Mouse (Mus musculus): Measurements from ENCODE around the gene Ttc32. TPM values are rescaled to one million over a fixed set of nuclear protein-coding genes. Genes with fewer than 3 reads are reported as not detected.

The Ttc32 gene
- total and polyA plus RNA-seq, 3 experiments = 0.05 TPM; not detected in 2

DNA sequence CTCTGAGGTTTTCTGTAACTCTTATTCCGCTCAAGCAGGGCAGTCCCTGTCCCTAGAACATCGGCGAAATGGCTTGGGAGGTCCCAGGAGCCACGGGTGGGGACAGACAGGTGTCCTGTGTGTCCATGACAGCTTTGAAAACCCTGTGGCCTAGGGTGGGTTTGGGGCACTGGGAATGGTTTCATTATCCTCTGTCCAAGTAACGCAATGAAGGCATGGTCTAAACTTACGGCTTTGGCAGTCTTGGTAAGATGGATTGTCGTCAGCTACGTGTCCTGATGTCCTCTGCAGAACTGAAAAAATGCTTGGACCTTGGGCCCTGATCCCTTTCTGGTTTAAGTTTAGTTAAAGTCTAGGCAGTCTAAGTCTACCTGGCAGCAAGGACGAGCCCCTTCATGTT is 30.2 kb downstream of the Ttc32 start:
- DNase-seq (ENCODE audit: low spot score) = no peak
- H3K27me3 ChIP-seq (ENCODE audit: insufficient read depth, low read length) = no peaks in the 10 kb centered on the region

DNA sequence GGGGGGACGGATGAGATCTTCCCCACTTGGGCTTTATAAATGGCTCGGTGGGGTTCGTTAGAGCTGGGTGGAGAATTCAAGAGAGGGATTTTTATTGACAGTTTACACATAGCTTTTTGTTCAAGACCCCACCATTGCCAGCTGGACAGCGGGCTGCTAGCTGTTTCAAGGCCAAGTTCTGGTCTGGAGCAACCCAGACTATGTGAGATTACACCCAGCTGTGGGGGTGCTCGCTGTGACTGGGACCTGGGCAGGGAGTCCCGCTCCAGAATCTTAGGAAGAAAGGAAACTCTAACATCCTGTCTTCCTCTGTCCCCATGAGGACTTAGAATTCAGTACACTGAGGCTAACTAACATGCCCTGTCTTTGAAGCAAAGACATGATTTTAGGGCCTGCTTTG is 33.8 kb downstream of the Ttc32 start:
- no peak for TF ChIP-seq GATA1 (IDR thresholded peaks at IDR 0.05; ENCODE audit: borderline replicate concordance, low read length)
- TF ChIP-seq POLR2AphosphoS5 (IDR thresholded peaks at IDR 0.05; ENCODE audit: insufficient replicate concordance, low read depth, low read length) = no peak
- no peak for TF ChIP-seq CTCF (IDR thresholded peaks at IDR 0.05; ENCODE audit: low read depth, low read length)
- no peak for TF ChIP-seq GATA2 (IDR thresholded peaks at IDR 0.05; ENCODE audit: borderline replicate concordance, low read depth, low read length)
- TF ChIP-seq TAL1 (conservative IDR thresholded peaks at IDR 0.05; ENCODE audit: low read depth, low read length) = no peak
- no peaks in the 10 kb centered on the region for H3K9me3 ChIP-seq (replicated peaks)
- ATAC-seq (ENCODE audit: extremely low read depth, insufficient number of reproducible peaks, low FRiP score, poor library complexity, severe bottlenecking) = no peak
- H3K4me1 ChIP-seq (ENCODE audit: insufficient read depth, low read depth, low read length) = no peaks in the 10 kb centered on the region
- no peak for DNase-seq (ENCODE audit: low spot score)
- no peak overlapping the region for H3K4me3 ChIP-seq (ENCODE audit: low read depth, low read length)
- no peaks in the 10 kb centered on the region for H3K36me3 ChIP-seq (replicated peaks)
- no peaks in the 10 kb centered on the region for H3K27me3 ChIP-seq (ENCODE audit: insufficient read depth, low read length)

More for the DNA sequence above, 30.2 kb downstream of the Ttc32 start:
- no peak overlapping the region for H3K4me3 ChIP-seq (ENCODE audit: low read depth, low read length)
- ATAC-seq (ENCODE audit: extremely low read depth, insufficient number of reproducible peaks, low FRiP score, poor library complexity, severe bottlenecking) = no peak
- no peak for TF ChIP-seq CTCF (IDR thresholded peaks at IDR 0.05; ENCODE audit: low read depth, low read length)
- TF ChIP-seq GATA2 (IDR thresholded peaks at IDR 0.05; ENCODE audit: borderline replicate concordance, low read depth, low read length) = no peak
- TF ChIP-seq TAL1 (conservative IDR thresholded peaks at IDR 0.05; ENCODE audit: low read depth, low read length) = no peak
- no peak for TF ChIP-seq POLR2AphosphoS5 (IDR thresholded peaks at IDR 0.05; ENCODE audit: insufficient replicate concordance, low read depth, low read length)
- TF ChIP-seq GATA1 (IDR thresholded peaks at IDR 0.05; ENCODE audit: borderline replicate concordance, low read length) = no peak
- no peaks in the 10 kb centered on the region for H3K36me3 ChIP-seq (replicated peaks)
- no peaks in the 10 kb centered on the region for H3K4me1 ChIP-seq (ENCODE audit: insufficient read depth, low read depth, low read length)
- no peaks in the 10 kb centered on the region for H3K9me3 ChIP-seq (replicated peaks)

DNA sequence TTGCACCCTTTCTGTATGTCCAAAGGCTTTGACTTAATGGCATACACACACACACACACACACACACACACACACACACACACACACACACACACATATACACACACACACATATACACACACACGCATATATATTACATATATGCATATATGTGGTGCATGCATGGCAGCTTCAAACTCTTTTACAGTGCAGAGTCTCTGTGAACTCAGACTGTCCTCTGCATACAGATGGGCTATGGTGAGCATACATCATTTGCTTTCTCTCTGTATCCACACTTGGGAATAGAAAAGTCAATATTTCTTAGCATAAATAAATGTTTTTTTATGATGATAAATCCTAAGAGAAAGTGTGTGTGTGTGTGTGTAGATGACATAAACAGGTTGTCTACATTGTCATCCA is 41.3 kb downstream of the Ttc32 start:
- no peak for DNase-seq (ENCODE audit: low spot score)
- Histone ChIP-seq H3K4me3 (ENCODE audit: low read depth, low read length) (no peak overlapping the region), H3K4me1 (ENCODE audit: insufficient read depth, low read depth, low read length) (no peaks in the 10 kb centered on the region), H3K9me3 (replicated peaks) (no peaks in the 10 kb centered on the region), H3K36me3 (replicated peaks) (no peaks in the 10 kb centered on the region), H3K27me3 (ENCODE audit: insufficient read depth, low read length) (no peaks in the 10 kb centered on the region)
- no peak for ATAC-seq (ENCODE audit: extremely low read depth, insufficient number of reproducible peaks, low FRiP score, poor library complexity, severe bottlenecking)
- TF ChIP-seq POLR2AphosphoS5 (IDR thresholded peaks at IDR 0.05; ENCODE audit: insufficient replicate concordance, low read depth, low read length) = no peak
- no peak for TF ChIP-seq GATA1 (IDR thresholded peaks at IDR 0.05; ENCODE audit: borderline replicate concordance, low read length)
- no peak for TF ChIP-seq TAL1 (conservative IDR thresholded peaks at IDR 0.05; ENCODE audit: low read depth, low read length)
- no peak for TF ChIP-seq GATA2 (IDR thresholded peaks at IDR 0.05; ENCODE audit: borderline replicate concordance, low read depth, low read length)
- TF ChIP-seq CTCF (IDR thresholded peaks at IDR 0.05; ENCODE audit: low read depth, low read length) = no peak

DNA sequence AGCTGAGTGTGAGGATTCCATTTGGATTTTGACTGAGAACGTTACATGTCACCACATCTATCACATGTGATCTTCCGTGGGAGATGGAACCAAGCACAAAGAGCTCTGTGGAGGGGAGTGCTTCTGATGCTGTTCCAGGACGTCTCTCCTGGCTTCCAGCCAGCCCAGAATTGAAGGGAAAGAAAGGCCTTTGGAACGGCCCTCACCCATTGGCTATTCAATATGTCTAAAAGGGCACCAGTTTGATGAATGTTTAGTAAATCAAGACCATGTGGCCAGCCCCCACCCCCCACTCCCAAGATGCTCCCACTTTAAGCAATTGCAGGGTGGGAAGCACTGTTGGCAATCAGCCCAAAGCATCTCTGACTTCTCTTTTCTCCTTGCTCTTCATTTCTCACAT is 41.7 kb downstream of the Ttc32 start:
- Histone ChIP-seq H3K9me3 (replicated peaks) (no peaks in the 10 kb centered on the region), H3K4me3 (ENCODE audit: low read depth, low read length) (no peak overlapping the region), H3K27me3 (ENCODE audit: insufficient read depth, low read length) (no peaks in the 10 kb centered on the region), H3K4me1 (ENCODE audit: insufficient read depth, low read depth, low read length) (no peaks in the 10 kb centered on the region), H3K36me3 (replicated peaks) (no peaks in the 10 kb centered on the region)
- TF ChIP-seq GATA1 (IDR thresholded peaks at IDR 0.05; ENCODE audit: borderline replicate concordance, low read length) (no peak), CTCF (IDR thresholded peaks at IDR 0.05; ENCODE audit: low read depth, low read length) (no peak), TAL1 (conservative IDR thresholded peaks at IDR 0.05; ENCODE audit: low read depth, low read length) (no peak), GATA2 (IDR thresholded peaks at IDR 0.05; ENCODE audit: borderline replicate concordance, low read depth, low read length) (no peak), POLR2AphosphoS5 (IDR thresholded peaks at IDR 0.05; ENCODE audit: insufficient replicate concordance, low read depth, low read length) (no peak)
- ATAC-seq (ENCODE audit: extremely low read depth, insufficient number of reproducible peaks, low FRiP score, poor library complexity, severe bottlenecking) = no peak
- no peak for DNase-seq (ENCODE audit: low spot score)

DNA sequence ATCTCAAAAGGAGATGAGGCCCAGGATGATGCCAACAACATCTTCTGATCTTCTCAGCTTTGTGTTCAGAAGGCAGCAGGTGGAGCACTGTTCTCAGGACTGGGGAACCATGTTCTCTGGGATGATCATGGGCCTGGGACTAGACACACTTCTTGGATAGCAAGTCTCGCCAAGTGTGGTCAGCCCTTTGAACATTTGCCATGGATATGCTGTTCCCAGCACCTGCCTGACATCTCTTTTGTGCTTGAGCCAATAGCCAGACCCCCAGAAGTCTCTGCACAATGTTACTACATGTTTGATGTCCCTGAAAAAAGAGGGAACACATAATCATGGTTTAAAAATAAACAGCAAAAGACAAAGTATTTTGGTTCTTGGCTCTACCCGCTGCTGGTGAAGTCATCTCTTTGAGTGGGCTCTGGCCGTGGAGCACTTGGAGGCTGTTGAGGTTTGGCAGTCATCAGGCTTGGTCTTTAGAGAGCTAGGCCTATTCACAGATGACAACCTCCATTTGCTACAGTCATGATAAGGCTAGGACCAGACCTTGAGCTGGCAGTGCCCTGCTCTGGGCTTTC is 47.8 kb downstream of the Ttc32 start:
- no peaks in the 10 kb centered on the region for H3K36me3 ChIP-seq (replicated peaks)
- no peaks in the 10 kb centered on the region for H3K27me3 ChIP-seq (ENCODE audit: insufficient read depth, low read length)
- DNase-seq (ENCODE audit: low spot score) = no peak
- H3K4me3 ChIP-seq (ENCODE audit: low read depth, low read length) = no peak overlapping the region
- ATAC-seq (ENCODE audit: extremely low read depth, insufficient number of reproducible peaks, low FRiP score, poor library complexity, severe bottlenecking) = no peak
- no peaks in the 10 kb centered on the region for H3K4me1 ChIP-seq (ENCODE audit: insufficient read depth, low read depth, low read length)
- TF ChIP-seq GATA2 (IDR thresholded peaks at IDR 0.05; ENCODE audit: borderline replicate concordance, low read depth, low read length) (no peak), CTCF (IDR thresholded peaks at IDR 0.05; ENCODE audit: low read depth, low read length) (no peak)
- H3K9me3 ChIP-seq (replicated peaks) = no peaks in the 10 kb centered on the region

DNA sequence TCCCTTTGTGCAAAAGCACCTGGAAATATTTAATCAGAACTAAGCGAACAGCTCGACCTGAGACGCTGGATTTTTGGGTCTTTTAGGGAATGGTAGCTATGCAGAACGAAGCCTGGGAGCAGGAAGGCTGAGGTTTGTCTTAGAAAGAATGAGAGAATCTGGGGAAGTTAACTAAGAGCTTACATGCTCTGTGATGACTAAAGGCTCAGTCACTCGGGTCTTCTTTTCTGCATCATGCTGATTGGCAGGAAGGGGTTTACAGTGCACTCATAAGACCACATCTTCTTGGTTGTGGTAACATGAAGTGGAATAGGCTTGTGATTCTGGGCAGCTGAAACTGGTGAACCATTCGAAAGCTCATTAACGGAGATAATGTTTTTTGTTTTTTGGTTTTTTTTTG is 60.4 kb downstream of the Ttc32 start:
- Histone ChIP-seq H3K27me3 (ENCODE audit: insufficient read depth, low read length) (no peaks in the 10 kb centered on the region), H3K9me3 (replicated peaks) (no peaks in the 10 kb centered on the region), H3K4me1 (ENCODE audit: insufficient read depth, low read depth, low read length) (no peaks in the 10 kb centered on the region), H3K36me3 (replicated peaks) (no peaks in the 10 kb centered on the region), H3K4me3 (ENCODE audit: low read depth, low read length) (no peak overlapping the region)
- ATAC-seq (ENCODE audit: extremely low read depth, insufficient number of reproducible peaks, low FRiP score, poor library complexity, severe bottlenecking) (no peak), DNase-seq (ENCODE audit: low spot score) (no peak)
- TF ChIP-seq GATA2 (IDR thresholded peaks at IDR 0.05; ENCODE audit: borderline replicate concordance, low read depth, low read length) (no peak), POLR2AphosphoS5 (IDR thresholded peaks at IDR 0.05; ENCODE audit: insufficient replicate concordance, low read depth, low read length) (no peak), TAL1 (conservative IDR thresholded peaks at IDR 0.05; ENCODE audit: low read depth, low read length) (no peak), GATA1 (IDR thresholded peaks at IDR 0.05; ENCODE audit: borderline replicate concordance, low read length) (no peak)

Other genes with a start within 250 kb of the Ttc32 start
- gene Laptm4a, start 108.3 kb upstream of the Ttc32 start, total RNA-seq (2014; fragmentation: Nextera tagmentation) = 56.4 and 78.1 TPM in 2 replicates
- gene Laptm4a, start 108.3 kb upstream of the Ttc32 start, total RNA-seq (2017) = 86.2 and 88.3 TPM in 2 replicates
- gene Laptm4a, start 108.3 kb upstream of the Ttc32 start, polyA plus RNA-seq (2012) = 5.4 and 9.5 TPM in 2 replicates
- gene Matn3, start 82.1 kb upstream of the Ttc32 start, total RNA-seq (2014; fragmentation: Nextera tagmentation) = not detected in 2 replicates
- gene Matn3, start 82.1 kb upstream of the Ttc32 start, total RNA-seq (2017) = 0.05 TPM in 1 of 2 replicates, not detected in the other
- not detected in 2 replicates for gene Matn3, start 82.1 kb upstream of the Ttc32 start, polyA plus RNA-seq (2012)
- gene Wdr35, start 56.1 kb upstream of the Ttc32 start, total RNA-seq (2014; fragmentation: Nextera tagmentation) = not detected in 2 replicates
- gene Wdr35, start 56.1 kb upstream of the Ttc32 start, total RNA-seq (2017) = 0.05 and 0.06 TPM in 2 replicates
- not detected in 2 replicates for gene Wdr35, start 56.1 kb upstream of the Ttc32 start, polyA plus RNA-seq (2012)

Measured in G1E (cell line).